Mouse (Mus musculus): Measurements from ENCODE around the gene Acer1.

DNA sequence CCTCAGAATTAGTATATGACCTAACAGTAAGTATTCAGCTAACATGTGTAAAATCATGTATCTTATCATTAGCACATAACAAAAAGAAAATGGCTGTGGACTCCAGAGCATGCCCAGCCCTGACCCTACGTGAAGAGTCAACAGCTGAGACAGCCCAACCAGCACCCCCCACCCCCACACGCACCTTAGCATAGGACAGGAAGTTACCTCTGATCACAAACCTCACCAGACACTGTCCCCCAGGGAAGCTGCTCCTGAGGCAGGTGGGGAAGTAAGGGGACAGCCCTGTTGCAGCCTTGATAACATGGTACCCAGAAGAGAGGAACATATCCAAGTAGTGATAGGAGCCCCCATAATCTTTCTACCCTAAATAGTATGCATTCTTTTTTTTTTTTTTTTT, 55.9 kb downstream of the Acer1 start:
- no peak for TF ChIP-seq MAFK (IDR thresholded peaks at IDR 0.05; ENCODE audit: insufficient read depth, low read depth, low read length)
- TF ChIP-seq HCFC1 (IDR thresholded peaks at IDR 0.05; ENCODE audit: borderline replicate concordance, insufficient read depth, low read length): no peak
- no peak for TF ChIP-seq ZC3H11A (IDR thresholded peaks at IDR 0.05; ENCODE audit: borderline replicate concordance, low read depth, low read length)
- TF ChIP-seq ZNF384 (IDR thresholded peaks at IDR 0.05; ENCODE audit: low read depth, low read length): no peak
- no peak for TF ChIP-seq CHD2 (IDR thresholded peaks at IDR 0.05; ENCODE audit: low read depth, low read length)

Data from ES-E14 (cell line).